Mouse (Mus musculus) natural killer cell, adult 2 months (primary cell): Measurements from ENCODE around the gene Dgkb.

Source experiments
- DNase-seq, 2 experiments: peaks; one replicate each; pipeline ENCODE4 v3.0.0; 2022; ENCODE audit warnings: low spot score in 2 of 2

The Dgkb gene

DNA sequence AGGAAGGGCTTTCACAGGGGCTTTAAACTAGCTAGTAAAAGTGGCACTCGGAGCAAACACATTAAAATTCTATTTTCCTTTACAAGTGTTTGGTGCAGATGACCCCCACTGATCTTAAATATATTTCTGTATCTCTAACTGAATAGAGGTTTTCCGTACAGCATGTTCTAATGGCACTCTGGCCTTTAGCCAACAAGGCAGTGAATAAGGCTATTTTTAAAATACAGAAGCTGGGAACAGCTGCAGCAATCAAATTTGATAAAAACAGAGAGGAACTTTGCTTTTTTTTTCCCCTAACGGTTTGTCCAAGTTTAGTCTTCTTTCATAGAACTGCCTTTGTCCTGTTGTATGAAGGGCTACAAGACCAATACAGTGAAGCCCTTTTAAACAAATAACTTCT is 776.5 kb downstream of the Dgkb start:
- no peak for DNase-seq

DNA sequence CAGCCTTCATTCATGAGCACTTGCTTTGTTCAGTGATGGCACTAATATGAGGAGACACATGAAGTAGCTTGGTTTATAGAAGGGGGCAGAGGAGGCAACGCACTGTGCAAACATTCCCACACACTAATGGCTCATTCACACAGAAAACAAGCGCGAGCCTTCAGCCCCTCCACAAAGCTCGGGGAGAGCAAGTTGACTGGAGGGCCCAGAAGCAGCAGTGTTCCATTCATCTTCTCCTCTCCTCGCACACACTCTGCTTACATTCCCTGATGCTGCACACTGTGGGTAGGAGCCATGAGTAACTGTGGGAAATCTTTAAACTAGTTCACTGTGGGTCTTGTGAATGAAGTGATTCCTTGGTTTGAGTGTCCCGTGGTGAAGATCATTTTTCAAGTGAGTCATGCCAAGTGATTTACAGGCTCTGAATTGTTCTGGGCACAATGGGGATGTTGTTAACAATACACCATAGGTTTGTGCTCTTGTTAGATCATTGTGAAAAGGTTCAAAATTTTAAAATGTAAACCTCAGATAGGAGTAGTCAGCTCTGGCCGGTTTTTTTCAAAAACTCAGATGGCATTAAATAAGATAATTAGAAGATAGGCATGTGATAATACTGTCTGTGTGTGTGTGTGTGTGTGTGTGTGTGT is 779.0 kb downstream of the Dgkb start:
- DNase-seq, result no peak

DNA sequence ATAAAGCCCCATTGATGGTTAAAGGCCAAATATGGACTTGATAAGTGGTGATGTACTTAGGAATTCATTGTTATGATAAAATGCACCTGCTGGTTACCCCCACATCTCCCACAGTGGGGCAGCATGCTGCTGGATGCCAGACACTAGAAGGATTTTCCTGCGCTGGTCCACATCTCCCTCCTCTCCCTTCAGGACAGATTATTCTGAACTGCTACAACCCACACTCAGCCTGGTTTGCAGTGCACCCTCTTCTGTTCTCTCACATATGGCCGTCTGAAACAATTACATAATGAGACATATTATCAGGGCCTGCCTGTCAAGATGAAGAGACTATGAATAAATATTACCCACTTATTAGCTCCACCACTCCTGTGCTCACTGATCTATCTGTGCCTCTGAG is 780.6 kb downstream of the Dgkb start:
- DNase-seq, result no peak

- no peak for DNase-seq
Measured at GRCm38 (mm10) chr12:38600165-38600845, 782.8 kb downstream of the Dgkb start.

DNA sequence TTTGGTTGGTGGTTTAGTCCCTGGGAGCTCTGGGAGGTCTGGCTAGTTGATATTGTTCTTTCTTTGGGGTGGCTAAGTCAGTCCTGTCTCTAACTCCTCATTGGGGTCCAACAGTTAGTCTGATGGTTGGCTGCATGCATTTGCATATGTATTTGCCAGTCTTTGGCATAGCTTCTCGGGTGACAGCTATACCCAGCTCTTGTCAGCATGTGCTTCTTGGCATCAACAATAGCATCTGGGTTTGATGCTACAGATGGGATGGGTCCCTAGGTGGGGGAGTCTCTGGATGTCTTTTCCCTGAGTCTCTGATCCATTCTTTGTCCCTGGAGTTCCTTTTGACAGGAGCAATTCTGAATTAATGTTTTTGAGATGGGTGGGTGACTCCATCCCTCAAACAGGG is 790.6 kb downstream of the Dgkb start:
- no peak for DNase-seq

- DNase-seq, result no peak
Measured at GRCm38 (mm10) chr12:38668265-38668664, 850.7 kb downstream of the Dgkb start.
